Mouse (Mus musculus) cerebellum, adult 11 months (tissue): ENCODE results near the gene Cdx2.

Experiments
- DNase-seq: peaks from one replicate; pipeline ENCODE4 v3.0.0; 2022

Gene Cdx2

GRCm38 (mm10) chr5:147315432-147316075, 8.5 kb upstream of the Cdx2 start:
- no peak for DNase-seq

GRCm38 (mm10) chr5:147314646-147315431, 7.8 kb upstream of the Cdx2 start:
- no peak for DNase-seq

DNA sequence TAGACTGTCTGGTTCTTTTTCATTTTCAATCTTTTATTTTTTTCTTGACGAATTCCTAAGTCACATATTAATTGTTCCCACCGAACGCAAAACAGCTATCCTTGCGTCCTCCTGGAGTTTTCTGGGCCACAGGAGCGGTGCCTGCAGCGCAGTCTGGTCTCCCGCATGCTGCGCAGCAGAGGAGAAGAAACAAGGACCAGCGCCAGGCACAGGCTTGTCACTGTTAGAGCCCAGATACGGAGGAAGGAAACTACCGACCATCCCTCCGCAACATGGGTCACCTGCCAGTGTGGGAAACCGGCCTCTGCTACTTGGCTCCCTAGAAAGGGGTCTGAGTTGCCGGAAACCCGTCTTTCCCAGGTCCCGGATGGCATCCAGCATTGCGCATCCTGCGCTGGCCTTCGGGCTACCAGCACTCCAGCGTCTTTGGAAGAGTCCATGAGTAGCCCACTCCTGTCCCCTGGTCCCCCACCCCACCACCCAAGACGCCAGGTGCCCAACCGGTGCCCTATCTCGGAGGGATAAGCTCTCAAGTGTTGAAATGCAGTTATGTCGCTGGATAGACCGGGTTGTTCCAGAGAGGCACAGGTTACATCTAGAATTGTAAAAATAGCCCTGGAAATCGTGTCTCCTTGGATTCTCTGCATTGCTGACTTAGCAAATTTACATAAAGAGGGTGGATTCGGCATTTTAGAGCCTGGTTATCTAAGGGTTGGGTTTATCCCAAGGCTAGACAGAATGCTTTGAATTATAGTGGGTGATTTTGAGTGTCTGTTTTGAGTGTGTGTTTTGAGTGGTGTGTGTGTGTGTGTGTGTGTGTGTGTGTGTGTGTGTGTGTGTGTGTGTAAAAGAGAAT, 6.0 kb upstream of the Cdx2 start:
- DNase-seq = no peak

DNA sequence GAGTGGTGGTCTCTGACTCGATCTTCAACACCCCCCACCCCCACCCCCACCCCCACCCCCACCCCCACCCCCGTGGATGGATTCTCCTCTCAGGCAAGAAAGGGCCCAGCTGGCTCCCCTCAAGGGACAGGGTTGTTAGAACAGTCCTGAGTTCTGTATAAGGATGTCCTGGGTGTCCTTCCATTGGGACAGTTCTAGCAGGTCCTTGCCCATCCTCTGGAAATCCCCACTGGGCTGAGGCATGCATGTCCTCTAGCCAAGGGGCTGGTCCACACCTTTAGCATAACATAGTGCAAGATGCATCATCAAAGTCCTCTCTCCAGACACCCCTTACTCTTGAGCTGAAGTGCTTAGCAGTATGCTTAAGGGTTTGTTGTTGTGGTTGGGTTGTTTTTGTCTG, 2.7 kb upstream of the Cdx2 start:
- DNase-seq = no peak

- DNase-seq = no peak
Measured at GRCm38 (mm10) chr5:147308451-147308850, 1.4 kb upstream of the Cdx2 start.

DNA sequence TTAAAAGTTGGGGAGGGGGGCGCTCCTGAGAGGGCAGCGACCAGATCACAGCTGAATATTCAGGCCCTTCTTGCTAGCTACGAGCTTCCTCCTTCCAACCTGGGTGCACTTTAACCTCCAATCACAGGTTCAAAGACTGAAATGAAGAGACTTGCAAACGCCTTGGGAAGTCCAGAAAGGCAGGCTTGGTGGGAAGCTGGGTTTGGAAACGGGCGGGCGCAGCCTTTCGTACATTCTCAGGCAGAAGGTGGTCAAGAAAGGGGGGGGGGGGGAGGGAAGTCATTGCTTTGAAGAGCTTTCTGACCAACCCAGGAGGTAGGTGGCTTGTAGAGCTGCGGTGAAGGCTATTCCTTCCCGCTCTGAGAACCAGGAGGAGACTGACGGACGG, 322 bp upstream of the Cdx2 start:
- DNase-seq = no peak

- no peak for DNase-seq
Measured at GRCm38 (mm10) chr5:147305856-147306637, 1.0 kb downstream of the Cdx2 start.

DNA sequence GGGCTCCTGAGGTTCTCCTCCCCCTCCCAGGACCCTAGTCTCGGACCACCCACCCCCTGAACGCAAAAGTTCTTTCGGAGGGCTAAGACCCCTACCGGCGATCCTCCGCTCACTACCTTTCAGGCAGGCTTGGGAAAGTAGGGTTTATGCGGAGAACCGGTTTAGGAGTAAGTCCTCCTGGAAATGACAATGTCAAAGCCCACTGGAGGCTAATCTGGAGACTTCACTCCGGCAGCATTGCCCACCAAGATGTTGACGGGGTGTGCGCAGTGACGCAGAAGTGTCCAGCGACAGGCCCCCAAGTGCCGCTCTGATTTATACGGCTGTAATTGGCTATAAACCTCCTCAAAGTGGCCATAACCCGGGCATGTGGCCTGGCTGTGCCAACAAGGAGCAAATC, 1.9 kb downstream of the Cdx2 start:
- no peak for DNase-seq

DNA sequence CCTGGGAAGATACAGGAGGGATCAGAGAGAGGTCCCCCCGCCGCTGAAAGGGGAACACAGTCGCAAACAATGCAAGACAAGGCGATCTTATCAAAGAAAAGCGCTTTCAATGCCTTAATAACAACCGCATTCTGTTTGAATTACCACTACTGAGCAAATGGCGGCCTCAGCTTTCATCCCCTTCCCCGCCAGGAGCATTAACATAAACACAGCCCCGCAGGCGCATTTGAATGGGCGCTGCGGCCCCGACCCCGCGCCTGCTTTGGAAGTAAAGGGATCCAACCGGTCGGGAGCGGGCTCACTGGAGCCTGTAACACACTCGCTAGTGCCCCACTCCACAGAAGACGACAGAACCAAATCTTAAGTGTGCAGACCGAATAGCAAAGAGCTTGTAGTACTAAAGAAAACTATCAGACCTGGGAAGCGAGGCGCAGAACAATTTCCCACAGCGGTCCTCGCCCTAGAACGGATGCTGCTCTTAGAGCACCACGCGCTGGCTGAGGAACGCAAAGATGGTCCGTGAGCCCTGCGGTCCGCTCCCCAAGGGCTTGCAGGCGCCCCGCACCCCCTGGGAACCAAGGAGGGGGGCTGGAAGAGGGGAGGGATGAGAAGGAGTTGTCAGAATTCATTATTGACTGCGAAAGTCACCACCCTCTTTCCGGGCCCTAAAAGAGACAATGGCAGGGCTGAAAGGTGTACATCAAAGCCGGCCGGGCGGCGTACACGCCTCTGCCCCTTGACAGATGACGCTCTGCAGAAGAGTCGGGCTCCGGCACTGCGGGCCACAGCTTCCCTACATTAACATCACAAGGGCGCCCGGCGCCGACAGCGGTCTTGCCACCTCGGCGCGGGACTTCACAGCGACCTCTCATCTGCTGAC, 2.6 kb downstream of the Cdx2 start:
- no peak for DNase-seq

GRCm38 (mm10) chr5:147302746-147303400, 4.2 kb downstream of the Cdx2 start:
- DNase-seq = no peak

DNA sequence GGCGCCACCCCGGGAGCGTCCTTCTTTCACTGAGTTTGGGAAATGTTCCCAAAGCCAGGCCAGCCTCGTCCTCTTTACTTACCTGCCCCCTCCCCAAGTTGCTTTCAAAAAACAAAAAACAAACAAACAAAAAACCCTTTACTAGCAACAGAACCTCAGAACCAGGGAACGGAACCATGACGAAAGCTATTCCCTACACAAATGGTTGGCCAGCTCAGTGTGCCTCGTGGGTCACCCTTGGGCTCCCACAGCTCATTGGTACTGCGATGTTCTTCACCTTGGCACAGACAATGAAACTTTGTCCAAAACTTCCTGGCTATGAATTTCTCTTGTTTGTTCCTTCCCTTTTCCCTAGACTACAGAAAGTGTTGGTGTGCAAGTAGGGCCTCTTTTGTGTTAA, 4.9 kb downstream of the Cdx2 start:
- no peak for DNase-seq

GRCm38 (mm10) chr5:147301781-147302070, 5.3 kb downstream of the Cdx2 start:
- DNase-seq = no peak

- DNase-seq = no peak
Measured at GRCm38 (mm10) chr5:147300917-147301780, 5.9 kb downstream of the Cdx2 start.

DNA sequence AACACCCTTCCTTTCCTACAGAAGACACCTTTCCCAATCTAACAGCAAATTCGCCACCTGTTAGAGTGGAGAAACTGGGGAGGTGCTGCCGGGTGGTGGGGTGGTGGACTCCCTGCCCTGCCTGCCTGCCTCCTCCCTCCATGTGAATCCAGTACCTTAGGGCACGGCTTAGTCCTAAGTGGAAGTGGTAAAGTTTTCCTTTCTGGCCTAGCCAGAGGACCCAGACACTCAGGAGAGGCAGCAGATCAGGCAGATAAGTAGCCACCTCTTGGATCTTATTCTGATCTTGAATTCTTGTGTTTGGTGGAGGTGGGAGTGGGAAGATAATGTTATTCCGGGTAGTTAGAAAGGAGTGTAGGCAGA, 7.1 kb downstream of the Cdx2 start:
- no peak for DNase-seq

DNA sequence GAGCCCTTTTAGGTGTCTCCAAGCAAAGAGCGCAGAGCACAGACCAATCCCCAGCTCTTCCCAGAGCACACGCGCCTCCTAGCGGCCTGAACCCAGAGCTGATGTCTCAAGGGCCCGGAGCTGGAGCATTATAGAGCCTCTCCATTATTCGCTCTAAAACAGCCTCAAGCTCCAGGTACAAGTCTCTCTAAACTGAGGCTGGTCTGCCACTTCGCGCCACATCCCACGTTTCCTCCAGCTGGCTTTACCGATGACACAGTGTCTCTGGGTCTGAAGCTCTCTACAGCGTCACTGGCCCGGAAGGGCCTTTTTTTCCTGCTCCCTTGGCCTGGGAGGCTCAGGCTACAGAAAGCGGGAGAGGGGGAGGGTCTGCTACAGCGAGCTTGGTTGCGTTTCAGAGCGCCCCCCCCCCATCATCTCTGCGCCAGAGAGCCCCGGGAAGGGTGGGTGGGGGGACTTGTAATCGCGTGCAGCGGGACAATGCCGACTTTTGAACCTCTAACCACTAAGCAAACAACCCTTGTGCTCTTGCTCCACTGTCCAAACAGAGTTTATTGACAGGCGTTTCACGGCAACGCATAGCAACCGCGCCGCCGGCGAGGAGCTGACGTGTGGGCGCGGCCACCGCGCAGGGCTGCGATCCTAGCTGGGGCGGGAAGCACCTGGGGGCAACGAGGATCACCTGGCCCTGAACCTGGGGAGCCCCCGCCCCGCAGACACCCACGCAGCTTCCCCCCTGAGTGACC, 7.6 kb downstream of the Cdx2 start:
- no peak for DNase-seq

DNA sequence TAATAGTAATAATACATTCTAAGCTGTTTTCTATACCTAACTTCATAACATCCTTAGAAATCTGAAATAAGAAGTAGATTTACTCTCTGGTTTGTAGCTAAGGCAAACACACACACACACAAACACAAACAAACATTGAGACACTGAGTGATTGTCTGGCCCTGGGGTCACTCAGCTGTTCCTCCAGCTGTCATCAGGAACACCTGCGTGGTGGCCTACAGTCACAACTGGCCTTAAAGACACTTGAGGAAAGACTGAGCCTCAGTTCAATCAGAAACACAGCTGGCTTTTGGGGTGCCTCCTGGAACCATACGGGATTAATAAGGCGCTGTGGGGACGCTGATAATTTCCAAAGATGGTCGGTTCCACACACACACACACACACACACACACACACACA, 9.8 kb downstream of the Cdx2 start:
- DNase-seq = no peak

GRCm38 (mm10) chr5:147294121-147294520, 12.9 kb downstream of the Cdx2 start:
- DNase-seq = peak; percentile 8

DNA sequence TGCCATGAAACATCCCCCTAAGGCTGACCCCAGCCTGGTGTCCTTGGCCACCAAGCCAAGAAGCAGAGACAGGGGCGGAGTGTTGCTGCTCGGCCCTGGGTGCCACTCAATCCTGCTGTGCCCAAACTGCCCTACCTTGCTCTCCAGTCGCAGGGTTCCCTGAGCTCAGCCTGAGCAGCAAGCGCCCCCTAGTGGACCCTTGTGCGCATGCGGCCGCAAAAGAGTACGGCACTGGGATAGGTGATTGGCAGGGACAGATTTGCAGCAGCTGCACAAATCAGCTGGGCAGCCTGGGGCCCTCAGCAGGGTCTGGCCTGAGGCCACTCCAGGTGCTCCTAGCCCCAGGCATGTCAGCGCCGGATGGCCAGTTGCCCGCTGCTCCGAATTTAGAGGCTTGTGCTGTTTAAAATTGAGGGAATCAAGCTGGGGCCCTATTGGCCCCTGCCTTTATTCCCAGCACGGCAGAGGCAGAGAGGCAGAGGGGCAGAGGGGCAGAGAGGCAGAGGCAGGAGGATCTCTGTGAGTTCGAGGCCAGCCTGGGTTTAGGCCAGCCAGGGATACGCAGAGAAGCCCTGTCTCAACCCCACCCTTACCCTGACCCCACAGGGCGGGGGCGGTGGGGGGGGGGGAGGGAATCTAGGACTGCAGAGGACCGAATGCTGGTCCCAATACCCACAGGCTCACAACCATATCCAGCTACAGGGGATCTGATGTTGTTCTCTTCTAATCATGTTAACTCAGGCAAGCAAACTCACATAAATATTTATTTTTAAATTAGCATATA, 13.8 kb downstream of the Cdx2 start:
- DNase-seq = peak; percentile 23

GRCm38 (mm10) chr5:147292506-147293120, 14.5 kb downstream of the Cdx2 start:
- no peak for DNase-seq
